ENCODE assay signal across 9 mouse cellular contexts in the genomic region with DNA sequence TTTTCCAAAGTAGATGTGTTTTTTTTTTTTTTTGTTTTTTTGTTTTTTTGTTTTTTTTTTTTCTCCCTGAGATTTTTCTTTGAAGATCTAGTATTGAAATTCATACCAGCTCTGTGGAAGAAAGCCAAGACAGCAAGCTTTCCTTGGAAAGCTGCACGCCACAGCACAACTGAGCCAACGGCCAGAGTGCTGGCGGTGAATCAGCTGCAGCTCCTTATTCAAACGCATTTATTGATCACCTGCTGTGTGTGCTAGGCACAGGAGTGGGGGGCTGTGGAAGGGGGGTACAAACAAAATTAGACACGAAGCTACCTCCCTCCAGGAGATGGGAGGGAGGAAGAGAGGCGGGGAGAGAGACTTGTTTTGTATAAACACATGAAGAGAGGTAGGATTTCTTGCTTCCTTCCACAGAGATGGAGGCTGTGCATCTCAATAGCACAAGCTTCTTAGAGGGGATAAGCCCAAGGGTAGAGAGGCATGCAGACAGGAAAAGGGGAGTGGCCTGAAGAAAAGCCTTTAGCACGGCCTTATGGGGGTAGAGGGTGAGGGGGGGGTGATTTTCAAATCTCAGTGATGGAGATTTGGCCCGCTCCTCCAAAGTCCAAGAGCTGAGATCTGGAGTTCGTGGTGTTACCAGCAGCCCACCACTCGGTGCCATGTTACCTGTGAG.
A peak's percentile ranks its signal among the peaks of the same experiment; 100 is the strongest.
DNase-seq lines count a peak whose midpoint lies in the region; ATAC-seq and TF ChIP-seq lines count a peak whose summit lies in the region.
"Had no signal": no experiment of that assay in that cellular context is flagged by ENCODE, and none has a peak within 500 bp of the region (broad histone marks: within the 10 kb centered on the region; RNA-seq: fewer than 3 reads in every experiment).

No protein-coding gene starts in this region.

- no peaks in the 10 kb centered on the region for H3K36me3 ChIP-seq in forebrain, embryonic 12.5 days (replicated peaks)

- H3K9me3 ChIP-seq in forebrain, embryonic 12.5 days: no peaks in the 10 kb centered on the region

- H3K4me2 ChIP-seq in forebrain, embryonic 12.5 days: no peak overlapping the region
- H3K4me2 ChIP-seq: liver, embryonic 11.5 days had no signal

- 0 out of 2 replicates have a peak, but pooled peaks cover 3% of the 10 kb centered on the region for H3K27me3 ChIP-seq in forebrain, embryonic 12.5 days

- no peak overlapping the region for H3K9ac ChIP-seq in forebrain, embryonic 12.5 days

- whole genome bisulfite sequencing in forebrain, embryonic 12.5 days: 30% methylated on average over 10 of the region's 10 CpGs

- H3K27ac ChIP-seq in layer of hippocampus, adult 2 months: peak overlapping the region; percentile 41; the same call in 1 of the 2 replicates
- 0 out of 2 replicates have a peak overlapping the region, but pooled peaks have one; percentile 36 for H3K27ac ChIP-seq in forebrain, embryonic 12.5 days

- DNase-seq in layer of hippocampus, adult 2 months (ENCODE audit: low spot score in 2 of 2): peak; percentile 18 to 60
- DNase-seq in layer of hippocampus, adult 9-10 months (ENCODE audit: low spot score): no peak
- peak; percentile 13 to 44 for DNase-seq in left cerebral cortex, adult 18-20 months (ENCODE audit: low spot score in 2 of 2)
- peak; percentile 26 for DNase-seq in right cerebral cortex, postnatal 14 days
- DNase-seq in T-cell, adult 2 months (ENCODE audit: low spot score): no peak
- DNase-seq in gastrocnemius, adult 18-20 months (ENCODE audit: low spot score): no peak

- no peak overlapping the region for H3K4me3 ChIP-seq in layer of hippocampus, adult 2 months
- H3K4me3 ChIP-seq in forebrain, embryonic 12.5 days (replicated peaks): no peak overlapping the region

- H3K4me1 ChIP-seq in forebrain, embryonic 12.5 days: peaks cover 13% of the 10 kb centered on the region

- no peak; the same call in 1 of the 2 replicates for ATAC-seq in forebrain, embryonic 12.5 days (ENCODE audit: low FRiP score)
- no peak for ATAC-seq in erythroid progenitor cell, adult 5-6 weeks (replicated peaks; ENCODE audit: low FRiP score, poor library complexity, severe bottlenecking)

- no peak for TF ChIP-seq CTCF in layer of hippocampus, adult 2 months (conservative IDR thresholded peaks at IDR 0.05)

Comparison
In these comparisons a context has a peak if more than half of its experiments do, and no peak if none do; other contexts are left out.
1. DNase-seq: peak in layer of hippocampus, adult 2 months (2 of 2), left cerebral cortex, adult 18-20 months (2 of 2) and right cerebral cortex, postnatal 14 days (single experiment); none in layer of hippocampus, adult 9-10 months (single experiment), T-cell, adult 2 months (single experiment) and gastrocnemius, adult 18-20 months (single experiment).